Mouse (Mus musculus) ovary, postnatal 36 days (tissue): Measurements from ENCODE around the gene Zfp13.
"Not testable (repeated sequence)": the region's sequence is repeated elsewhere in the genome, so short reads cannot be mapped to it uniquely, and the experiment has no call there.

Experiments used
- DNase-seq: peaks from one replicate; pipeline ENCODE4 v3.0.0; 2022; ENCODE audit warnings: low spot score, mixed read lengths

Zfp13 gene

GRCm38 (mm10) chr17:23598582-23599552 lies at the start of gene Zfp13:
Zfp13 (minus strand) TSS chr17:23599487.
- DNase-seq, result peak; percentile 87

GRCm38 (mm10) chr17:23645894-23646293 lies 46.6 kb upstream of the Zfp13 start:
- DNase-seq, result no peak

- no peak for DNase-seq
Observed at GRCm38 (mm10) chr17:23644613-23645495, 45.6 kb upstream of the Zfp13 start, which contains the start of gene Mmp25. Mmp25 (minus strand) TSS chr17:23645277.

GRCm38 (mm10) chr17:23631241-23631640 lies 32.0 kb upstream of the Zfp13 start:
- DNase-seq, result no peak

GRCm38 (mm10) chr17:23630195-23631020 lies 31.1 kb upstream of the Zfp13 start:
- DNase-seq, result peak; percentile 81

- no peak for DNase-seq
Observed at GRCm38 (mm10) chr17:23627813-23628212, 28.5 kb upstream of the Zfp13 start.

GRCm38 (mm10) chr17:23620351-23620750 lies 21.1 kb upstream of the Zfp13 start:
- DNase-seq, result no peak

- no peak for DNase-seq
Observed at GRCm38 (mm10) chr17:23617087-23617486, 17.8 kb upstream of the Zfp13 start.

- DNase-seq, result peak; percentile 56
Observed at GRCm38 (mm10) chr17:23610361-23610800, 11.1 kb upstream of the Zfp13 start.

- no peak for DNase-seq
Observed at GRCm38 (mm10) chr17:23609612-23610011, 10.3 kb upstream of the Zfp13 start.

- no peak for DNase-seq
Observed at GRCm38 (mm10) chr17:23605220-23605619, 5.9 kb upstream of the Zfp13 start.

- no peak for DNase-seq
Observed at GRCm38 (mm10) chr17:23604394-23604793, 5.1 kb upstream of the Zfp13 start.

GRCm38 (mm10) chr17:23603542-23603941 lies 4.3 kb upstream of the Zfp13 start:
- no peak for DNase-seq

- no peak for DNase-seq
Observed at GRCm38 (mm10) chr17:23603077-23603476, 3.8 kb upstream of the Zfp13 start.

GRCm38 (mm10) chr17:23601836-23602585 lies 2.7 kb upstream of the Zfp13 start:
- DNase-seq, result no peak

GRCm38 (mm10) chr17:23600641-23601622 lies 1.6 kb upstream of the Zfp13 start, which contains the start of gene Zscan10:
Zscan10 (plus strand) TSS chr17:23600856.
- no peak for DNase-seq

GRCm38 (mm10) chr17:23599605-23600063 lies 347 bp upstream of the Zfp13 start:
- no peak for DNase-seq

GRCm38 (mm10) chr17:23595139-23595538 lies 4.1 kb downstream of the Zfp13 start:
- DNase-seq, result not testable (repeated sequence)

- DNase-seq, result no peak
Observed at GRCm38 (mm10) chr17:23592926-23593300, 6.4 kb downstream of the Zfp13 start.
